Mouse (Mus musculus) embryonic facial prominence, embryonic 14.5 days (tissue): ENCODE results near the gene Sema4g. TPM values are rescaled to one million over a fixed set of nuclear protein-coding genes. Genes with fewer than 3 reads are reported as not detected.
A peak's percentile ranks its signal among the peaks of the same experiment; 100 is the strongest.

ENCODE experiments used
- ATAC-seq: fragments of 200-750 bp; cut with Nextera tagmentation; 2 replicates; pipeline ENCODE4 v1.8.0; 2017; ENCODE audit warnings: low read depth, moderate number of reproducible peaks, moderate TSS enrichment
- DNase-seq: peaks from one replicate; pipeline ENCODE4 v3.0.0-alpha.2; 2015; ENCODE audit warnings: low spot score
- H3K27ac ChIP-seq: fragments of 300-500 bp; sonication (generic); replicated peaks from 2 replicates; pipeline ENCODE4 v1.5.1; 2014; ENCODE audit warnings: low read depth, mild to moderate bottlenecking, low read length, moderate library complexity
- H3K27me3 ChIP-seq: fragments of 300-500 bp; sonication (generic); replicated peaks from 2 replicates; pipeline ENCODE4 v1.6.1; 2014; ENCODE audit warnings: low read length; ENCODE audit not compliant: control insufficient read depth, insufficient read depth
- H3K36me3 ChIP-seq: fragments of 300-500 bp; sonication (generic); 2 replicates; pipeline ENCODE4 v1.6.1; 2014; ENCODE audit warnings: low read length, mixed read lengths; ENCODE audit not compliant: control insufficient read depth, insufficient read depth
- H3K4me1 ChIP-seq: fragments of 300-500 bp; sonication (generic); 2 replicates; pipeline ENCODE4 v1.6.1; 2014; ENCODE audit warnings: antibody characterized with exemption, low read length; ENCODE audit not compliant: control insufficient read depth, insufficient read depth
- H3K4me2 ChIP-seq: fragments of 300-500 bp; sonication (generic); 2 replicates; pipeline ENCODE4 v1.6.1; 2014; ENCODE audit warnings: low read depth, mild to moderate bottlenecking, low read length, moderate library complexity, mixed read lengths
- H3K4me3 ChIP-seq: fragments of 300-500 bp; sonication (generic); 2 replicates; pipeline ENCODE4 v1.5.1; 2014; ENCODE audit warnings: low read depth, mild to moderate bottlenecking, low read length
- H3K9ac ChIP-seq: fragments of 300-500 bp; sonication (generic); 2 replicates; pipeline ENCODE4 v1.6.1; 2014; ENCODE audit warnings: low read depth, mild to moderate bottlenecking, low read length, moderate library complexity, mixed read lengths
- H3K9me3 ChIP-seq: fragments of 300-500 bp; sonication (generic); 2 replicates; pipeline ENCODE4 v1.6.1; 2016; ENCODE audit warnings: low read length; ENCODE audit not compliant: control insufficient read depth
- WGBS: fragments of 180-500 bp; shearing (Covaris S2); extraction: QIAGEN DNeasy Blood & Tissue Kit; methylation state at CpG from one replicate; pipeline ENCODE4 v1.1.7; 2014; 5-methylcytosine and 5-hydroxymethylcytosine counted together
- polyA plus RNA-seq: library from polyadenylated mRNA; unstranded; fragments of >200 nt; fragmentation: Nextera tagmentation; extraction: Ambion mirVana; gene quantifications from 2 replicates; pipeline ENCODE4 v1.2.1, GENCODE M21; 2014

Sema4g gene
- polyA plus RNA-seq, 1 experiment from 2014 or later = 2.9 TPM

DNA sequence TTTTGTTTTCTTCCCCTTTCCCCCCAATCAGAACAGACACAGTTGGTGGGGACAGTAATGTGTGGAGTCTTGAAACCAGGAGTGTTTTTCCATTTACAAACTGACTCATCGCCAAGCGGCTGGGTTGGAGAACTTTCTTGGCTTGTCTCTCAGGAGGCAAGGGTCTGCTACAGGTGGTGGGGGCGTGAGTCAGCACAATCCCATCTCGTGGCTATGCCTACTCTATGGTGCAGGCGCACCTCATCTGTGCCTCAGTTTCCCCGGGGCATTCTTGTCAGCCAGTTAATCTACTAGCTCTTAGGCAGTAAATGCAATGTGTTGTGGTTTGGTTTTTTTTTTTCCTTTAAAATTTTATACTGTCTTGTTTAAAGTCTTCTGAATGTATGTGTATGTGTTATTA lies 5.5 kb upstream of the Sema4g start:
- WGBS = 88% methylated on average over 6 of the region's 6 CpGs
- no peak for DNase-seq

DNA sequence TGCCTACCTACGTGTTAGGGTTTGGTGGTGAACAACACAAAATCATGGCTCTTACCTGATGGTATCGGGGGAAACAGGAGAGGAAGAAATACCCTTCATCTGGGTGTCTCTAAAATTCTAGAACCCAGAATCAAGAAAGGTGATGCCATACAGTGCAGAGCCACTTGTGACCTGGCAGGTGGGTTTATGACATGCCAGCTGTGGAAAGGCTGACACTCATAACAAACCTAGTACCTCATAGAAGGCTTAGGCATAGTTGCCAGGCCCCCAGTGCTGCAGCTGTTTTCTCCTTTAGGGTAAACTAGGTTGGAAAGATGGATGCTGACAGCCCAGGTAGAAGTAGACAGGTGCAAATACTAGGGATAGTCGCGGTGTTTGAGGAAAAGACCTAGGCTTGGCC lies 4.5 kb upstream of the Sema4g start:
- H3K4me3 ChIP-seq = no peak overlapping the region
- peaks cover 6% of the 10 kb centered on the region for H3K4me1 ChIP-seq
- peaks cover 29% of the 10 kb centered on the region for H3K36me3 ChIP-seq
- no peak overlapping the region for H3K27ac ChIP-seq
- H3K27me3 ChIP-seq = no peaks in the 10 kb centered on the region
- WGBS = 89% methylated on average over 4 of the region's 4 CpGs
- no peaks in the 10 kb centered on the region for H3K9me3 ChIP-seq
- no peak for ATAC-seq
- no peak overlapping the region for H3K9ac ChIP-seq
- no peak overlapping the region for H3K4me2 ChIP-seq
- DNase-seq = no peak

More for the DNA sequence above, 5.5 kb upstream of the Sema4g start:
- H3K4me2 ChIP-seq = no peak overlapping the region
- no peak for ATAC-seq
- no peaks in the 10 kb centered on the region for H3K9me3 ChIP-seq
- H3K4me3 ChIP-seq = no peak overlapping the region
- peaks cover 40% of the 10 kb centered on the region for H3K36me3 ChIP-seq
- no peak overlapping the region for H3K9ac ChIP-seq
- no peak overlapping the region for H3K27ac ChIP-seq
- no peaks in the 10 kb centered on the region for H3K27me3 ChIP-seq
- peaks cover 2% of the 10 kb centered on the region; the same call in 1 of the 2 replicates for H3K4me1 ChIP-seq

DNA sequence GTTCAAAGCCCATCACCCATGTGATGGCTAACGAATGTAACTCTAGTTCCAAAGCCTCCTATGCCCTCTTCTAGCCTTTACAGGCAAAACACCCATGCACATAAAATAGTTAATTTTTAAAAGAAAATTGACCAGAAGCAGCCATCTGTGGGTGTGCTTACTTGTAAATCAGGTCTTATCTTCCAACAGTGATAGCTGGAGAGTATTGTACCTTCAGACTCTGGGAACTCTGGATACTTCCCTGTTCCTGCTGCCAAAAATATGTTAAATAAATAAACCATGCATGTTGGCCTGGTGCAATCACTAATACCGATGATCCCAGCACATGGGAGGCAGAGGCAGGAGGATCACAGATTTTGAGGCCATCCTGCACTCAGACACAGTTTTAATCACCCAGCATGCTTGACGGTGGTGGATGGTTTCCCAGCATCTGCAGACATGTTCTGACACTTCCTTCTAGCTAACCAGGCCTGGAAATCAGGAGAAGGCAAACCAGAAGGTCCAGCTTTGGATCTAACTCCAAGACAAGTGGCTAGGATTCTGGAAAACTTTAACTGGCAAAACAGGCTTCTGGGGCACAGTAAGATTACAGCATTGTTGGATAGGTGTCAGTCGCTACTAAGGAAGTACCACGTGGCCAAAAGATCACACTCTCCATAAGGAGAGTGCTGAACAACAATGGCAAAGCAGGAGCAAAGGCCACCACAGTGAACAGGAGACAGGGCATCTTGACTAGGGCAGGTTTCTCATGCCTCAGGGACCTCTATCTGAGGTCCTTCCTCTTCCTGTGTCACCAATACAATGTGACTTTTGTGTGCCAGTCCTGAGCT lies 3.5 kb upstream of the Sema4g start:
- Histone ChIP-seq H3K27me3 (no peaks in the 10 kb centered on the region), H3K9me3 (no peaks in the 10 kb centered on the region), H3K27ac (no peak overlapping the region), H3K4me2 (no peak overlapping the region), H3K4me3 (no peak overlapping the region), H3K4me1 (peaks cover 14% of the 10 kb centered on the region), H3K9ac (no peak overlapping the region), H3K36me3 (peaks cover 20% of the 10 kb centered on the region)
- no peak for DNase-seq
- ATAC-seq = no peak
- 51% methylated on average over 5 of the region's 5 CpGs for WGBS

DNA sequence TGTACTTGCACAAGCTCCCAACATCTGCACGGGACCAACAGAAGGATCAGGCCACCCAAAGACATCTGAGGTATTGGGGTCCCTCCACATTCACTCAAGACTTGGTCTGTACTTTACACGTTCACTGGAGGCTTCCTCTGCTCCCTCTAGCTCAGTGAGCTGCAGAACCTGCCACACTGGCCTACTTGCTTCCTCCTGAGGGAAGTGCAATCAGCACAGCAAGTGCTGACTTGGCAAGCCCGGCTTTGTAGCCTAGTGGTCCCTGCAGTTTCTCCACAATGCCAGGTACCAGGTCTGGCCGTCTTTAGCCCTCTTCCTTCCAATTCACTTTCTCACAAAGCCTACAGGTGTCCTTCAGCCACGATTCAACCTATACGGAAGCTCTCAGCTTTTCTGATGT lies 1.9 kb upstream of the Sema4g start:
- Histone ChIP-seq H3K27ac (no peak overlapping the region), H3K4me3 (no peak overlapping the region), H3K9ac (no peak overlapping the region), H3K4me1 (peaks cover 14% of the 10 kb centered on the region), H3K36me3 (peaks cover 6% of the 10 kb centered on the region), H3K4me2 (no peak overlapping the region), H3K27me3 (no peaks in the 10 kb centered on the region), H3K9me3 (no peaks in the 10 kb centered on the region)
- DNase-seq (no peak), ATAC-seq (no peak)
- WGBS = 62% methylated on average over 6 of the region's 6 CpGs

DNA sequence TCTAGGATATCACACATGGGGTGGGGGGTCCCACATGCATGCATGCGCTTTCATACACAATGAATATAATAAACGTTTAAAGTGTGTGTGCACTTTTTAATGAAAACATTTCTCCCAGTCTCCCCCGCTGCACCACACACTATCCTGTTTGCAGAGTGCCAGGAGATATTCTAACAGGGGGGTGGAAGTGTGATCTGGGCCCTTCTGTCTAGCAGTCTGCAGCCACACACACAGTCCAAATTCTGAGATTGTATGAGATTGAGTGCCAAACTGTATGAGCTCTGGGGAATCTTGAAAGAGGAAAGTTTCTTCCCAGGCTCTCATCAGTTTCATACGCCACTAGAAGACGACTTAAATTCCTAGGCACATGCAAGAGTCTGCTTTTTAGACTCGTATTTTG lies 1.1 kb upstream of the Sema4g start:
- DNase-seq (no peak), ATAC-seq (no peak)
- Histone ChIP-seq H3K27me3 (no peaks in the 10 kb centered on the region), H3K36me3 (peaks cover 5% of the 10 kb centered on the region; the same call in 1 of the 2 replicates), H3K9ac (no peak overlapping the region), H3K4me1 (peaks cover 14% of the 10 kb centered on the region), H3K4me2 (no peak overlapping the region), H3K9me3 (no peaks in the 10 kb centered on the region), H3K27ac (no peak overlapping the region), H3K4me3 (no peak overlapping the region)
- 52% methylated on average over 6 of the region's 6 CpGs for WGBS

DNA sequence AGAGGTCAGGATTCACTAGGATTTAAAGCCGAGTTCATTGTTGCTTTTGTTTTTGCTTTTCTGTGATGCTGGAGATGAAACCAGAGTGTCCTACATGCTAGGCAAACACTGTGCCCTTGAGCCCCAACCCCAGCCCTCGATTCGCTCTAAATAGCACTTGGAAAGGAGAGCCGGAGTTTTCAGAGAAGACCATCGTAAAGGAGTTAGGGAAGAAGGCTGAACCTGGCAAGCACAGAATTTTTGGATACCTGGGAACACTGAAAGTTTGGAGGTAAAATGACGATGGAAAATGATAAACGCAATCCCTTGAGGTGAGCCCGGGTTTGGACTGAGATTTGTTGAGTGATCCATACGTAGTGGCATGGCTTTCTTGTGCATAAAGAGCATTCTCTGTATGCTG lies 580 bp upstream of the Sema4g start:
- Histone ChIP-seq H3K27me3 (no peaks in the 10 kb centered on the region), H3K36me3 (peaks cover 9% of the 10 kb centered on the region; the same call in 1 of the 2 replicates), H3K9ac (peak overlapping the region; percentile 83), H3K4me1 (peaks cover 14% of the 10 kb centered on the region), H3K9me3 (no peaks in the 10 kb centered on the region), H3K4me2 (peak overlapping the region; percentile 99), H3K4me3 (peak overlapping the region; percentile 75), H3K27ac (no peak overlapping the region)
- no peak for DNase-seq
- ATAC-seq = no peak
- WGBS = 31% methylated on average over 9 of the region's 9 CpGs

DNA sequence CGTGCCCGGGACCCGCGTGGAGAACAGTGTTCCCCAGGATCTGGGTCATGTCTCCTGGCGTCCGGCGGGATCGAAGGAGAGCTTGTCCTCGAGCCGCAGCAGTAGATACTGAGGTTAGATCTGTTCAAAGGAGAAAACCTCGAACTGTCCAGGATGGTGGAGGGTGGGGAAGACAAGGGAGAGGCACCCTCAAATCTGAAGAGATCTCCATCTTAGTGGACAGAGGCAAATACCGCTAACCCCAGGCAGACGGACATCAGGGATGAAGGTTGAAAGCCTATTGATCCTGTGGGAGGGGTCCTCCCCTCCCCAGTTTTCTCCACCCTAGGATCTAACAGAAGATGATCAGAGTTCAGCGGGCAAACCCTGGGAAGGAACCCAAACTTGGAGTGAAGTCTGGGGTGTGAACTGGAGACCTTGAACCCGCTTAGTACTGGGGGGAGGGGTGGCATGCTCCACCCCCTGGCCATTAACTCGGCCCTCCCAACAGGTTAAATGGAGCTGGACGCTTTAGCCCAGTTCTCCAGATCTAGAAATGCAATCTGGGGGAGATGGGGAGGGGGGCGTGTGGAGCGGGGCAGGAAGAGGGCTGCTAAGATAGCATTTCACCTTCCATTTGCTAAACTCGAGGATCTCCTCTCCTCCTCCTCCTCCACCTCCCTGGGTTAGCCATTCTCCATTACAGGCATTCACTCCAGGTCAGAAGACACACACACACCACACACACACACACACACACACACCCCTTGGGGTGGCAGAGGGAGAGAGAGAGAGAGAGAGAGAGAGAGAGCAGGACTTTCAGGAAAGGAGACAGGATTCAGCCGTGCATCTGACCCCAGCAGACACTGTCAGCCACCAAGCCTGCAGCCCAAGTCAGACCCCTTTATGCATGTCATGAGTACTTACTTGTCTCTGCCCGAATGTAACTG lies 930 bp downstream of the Sema4g start:
- Histone ChIP-seq H3K27me3 (no peaks in the 10 kb centered on the region), H3K4me3 (peak overlapping the region; percentile 75), H3K4me2 (peak overlapping the region; percentile 99), H3K27ac (0 out of 2 replicates have a peak overlapping the region, but pooled peaks have one; percentile 44), H3K4me1 (peaks cover 14% of the 10 kb centered on the region), H3K36me3 (peaks cover 6% of the 10 kb centered on the region; the same call in 1 of the 2 replicates), H3K9ac (peak overlapping the region; percentile 83), H3K9me3 (no peaks in the 10 kb centered on the region)
- ATAC-seq = peak; percentile 2; the same call in 1 of the 2 replicates
- no peak for DNase-seq
- WGBS = 4% methylated on average over 20 of the region's 22 CpGs

DNA sequence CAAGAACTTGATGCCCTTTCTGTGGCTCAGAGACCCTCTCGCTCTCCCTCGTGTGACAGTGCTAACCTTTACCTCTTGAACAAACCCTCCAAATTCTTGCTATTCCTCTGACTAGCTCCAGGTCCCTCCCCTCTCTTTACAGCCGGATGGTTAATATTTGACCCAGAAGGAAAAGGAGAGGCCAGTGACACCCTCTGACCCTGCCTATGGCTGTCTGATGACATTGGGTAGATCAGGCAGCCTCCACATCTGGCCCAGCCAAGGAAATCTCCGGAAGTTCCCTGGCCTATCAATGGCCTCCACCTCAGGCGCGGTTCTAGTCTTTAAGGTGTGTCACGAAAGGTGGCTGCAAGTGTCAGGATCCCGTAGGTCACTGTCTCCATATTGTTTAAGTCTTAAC lies 2.1 kb downstream of the Sema4g start:
- no peaks in the 10 kb centered on the region for H3K27me3 ChIP-seq
- peak overlapping the region; percentile 99; the same call in 1 of the 2 replicates for H3K4me2 ChIP-seq
- H3K9me3 ChIP-seq = no peaks in the 10 kb centered on the region
- ATAC-seq (no peak), DNase-seq (no peak)
- 78% methylated on average over 8 of the region's 8 CpGs for WGBS
- peaks cover 6% of the 10 kb centered on the region; the same call in 1 of the 2 replicates for H3K36me3 ChIP-seq
- no peak overlapping the region for H3K4me3 ChIP-seq
- peaks cover 14% of the 10 kb centered on the region for H3K4me1 ChIP-seq
- H3K27ac ChIP-seq = no peak overlapping the region
- no peak overlapping the region for H3K9ac ChIP-seq
